Mouse (Mus musculus) embryonic facial prominence, embryonic 15.5 days (tissue): Measurements from ENCODE around the gene Bcas3. TPM values are rescaled to one million over a fixed set of nuclear protein-coding genes. Genes with fewer than 3 reads are reported as not detected.

ENCODE experiments used
- ATAC-seq: fragments of 200-750 bp; cut with Nextera tagmentation; 2 replicates; pipeline ENCODE4 v1.8.0; 2017; ENCODE audit warnings: low read depth, moderate TSS enrichment; ENCODE audit not compliant: insufficient number of reproducible peaks, low FRiP score, low TSS enrichment
- H3K27ac ChIP-seq: fragments of 300-500 bp; sonication (generic); replicated peaks from 2 replicates; pipeline ENCODE4 v1.5.1; 2015; ENCODE audit warnings: mild to moderate bottlenecking, inconsistent platforms
- H3K27me3 ChIP-seq: fragments of 300-500 bp; sonication (generic); 2 replicates; pipeline ENCODE4 v1.6.1; 2015; ENCODE audit warnings: inconsistent platforms
- H3K36me3 ChIP-seq: fragments of 300-500 bp; sonication (generic); 2 replicates; pipeline ENCODE4 v1.6.1; 2015; ENCODE audit warnings: mild to moderate bottlenecking, inconsistent platforms
- H3K4me1 ChIP-seq: fragments of 300-500 bp; sonication (generic); 2 replicates; pipeline ENCODE4 v1.6.1; 2015; ENCODE audit warnings: inconsistent platforms
- H3K4me2 ChIP-seq: fragments of 300-500 bp; sonication (generic); replicated peaks from 2 replicates; pipeline ENCODE4 v1.6.1; 2015; ENCODE audit warnings: mild to moderate bottlenecking, inconsistent platforms
- H3K4me3 ChIP-seq: fragments of 300-500 bp; sonication (generic); replicated peaks from 2 replicates; pipeline ENCODE4 v1.5.1; 2015; ENCODE audit warnings: mild to moderate bottlenecking, inconsistent platforms
- H3K9ac ChIP-seq: fragments of 300-500 bp; sonication (generic); 2 replicates; pipeline ENCODE4 v1.6.1; 2015; ENCODE audit warnings: inconsistent platforms
- H3K9me3 ChIP-seq: fragments of 300-500 bp; sonication (generic); replicated peaks from 2 replicates; pipeline ENCODE4 v1.6.1; 2016; ENCODE audit warnings: inconsistent platforms
- WGBS: fragments of 180-500 bp; shearing (Covaris S2); methylation state at CpG from one replicate; pipeline ENCODE4 v1.1.7; 2015; 5-methylcytosine and 5-hydroxymethylcytosine counted together
- polyA plus RNA-seq: library from polyadenylated mRNA; unstranded; fragments of >200 nt; fragmentation: Nextera tagmentation; extraction: Ambion mirVana; gene quantifications from 2 replicates; pipeline ENCODE4 v1.2.1, GENCODE M21; 2015

The Bcas3 gene
- polyA plus RNA-seq, 1 experiment from 2014 or later, result 32.7 TPM

DNA sequence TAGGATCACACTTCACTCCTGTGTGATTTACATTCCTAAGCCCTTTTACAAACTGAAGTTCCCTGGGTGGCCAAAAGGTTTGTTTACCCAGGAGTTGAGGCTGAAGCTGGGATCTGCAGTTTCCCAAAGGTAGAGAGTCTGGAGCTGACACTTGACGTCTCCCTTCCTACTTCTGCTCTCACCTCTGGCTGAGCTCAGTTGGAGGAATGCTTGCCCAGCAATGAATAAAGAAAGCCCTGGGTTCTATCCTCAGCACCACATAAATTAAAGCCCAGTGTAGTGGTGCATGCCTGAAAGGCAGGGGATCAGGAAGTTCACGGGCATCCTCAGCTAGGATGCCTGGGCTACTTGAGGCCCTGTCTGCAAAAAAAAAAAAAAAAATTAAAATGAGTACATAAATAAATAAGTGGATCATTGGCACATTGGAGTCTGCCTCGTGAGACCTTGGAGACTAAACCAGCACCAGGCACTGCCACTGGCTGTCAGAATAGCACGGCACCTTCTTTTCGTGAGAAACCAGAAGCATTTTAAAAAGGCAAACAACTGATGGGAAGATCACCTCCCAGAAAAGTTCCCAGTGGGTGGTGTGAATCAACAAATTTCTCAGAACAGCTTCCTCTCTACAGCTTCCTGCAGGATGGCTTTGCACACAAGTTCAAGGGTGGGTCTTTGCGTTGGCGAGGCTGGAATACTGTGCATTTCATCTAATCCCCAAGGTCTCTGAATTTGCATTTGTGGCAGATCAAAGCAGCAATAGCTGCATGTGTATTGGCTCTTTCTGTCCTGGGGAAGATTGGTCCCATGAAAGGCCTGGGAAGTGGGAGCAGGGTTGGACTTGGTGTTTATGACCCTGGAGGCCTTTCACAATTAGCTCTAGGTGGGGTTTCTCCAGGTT, 381.6 kb downstream of the Bcas3 start:
- H3K9me3 ChIP-seq, result no peaks in the 10 kb centered on the region
- no peaks in the 10 kb centered on the region for H3K36me3 ChIP-seq
- 69% methylated on average over 7 of the region's 7 CpGs for WGBS
- H3K4me3 ChIP-seq, result no peak overlapping the region
- H3K4me2 ChIP-seq, result no peak overlapping the region
- H3K27ac ChIP-seq, result no peak overlapping the region
- H3K9ac ChIP-seq, result no peak overlapping the region
- no peak for ATAC-seq
- no peaks in the 10 kb centered on the region; the same call in 1 of the 2 replicates for H3K27me3 ChIP-seq
- H3K4me1 ChIP-seq, result peaks cover 11% of the 10 kb centered on the region

DNA sequence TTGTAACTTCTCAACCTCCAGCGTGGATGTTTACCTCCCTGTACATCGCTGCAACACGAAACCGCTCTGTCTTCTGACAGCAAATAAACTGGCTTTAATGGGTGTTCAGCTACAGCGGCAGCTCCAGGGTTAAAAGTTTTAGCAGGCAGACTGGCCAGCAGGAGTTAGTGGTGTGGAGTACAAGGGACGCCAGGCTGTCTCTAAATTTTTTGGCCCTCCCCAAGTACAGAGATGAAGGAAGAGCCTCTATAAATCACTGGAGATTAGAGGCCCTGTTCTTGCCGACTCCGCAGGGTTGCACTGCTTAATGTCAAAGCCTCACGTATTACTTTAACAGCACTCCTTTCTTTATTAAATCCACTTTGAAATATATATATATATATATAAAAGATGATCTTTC, 384.3 kb downstream of the Bcas3 start:
- Histone ChIP-seq H3K4me2 (no peak overlapping the region), H3K4me3 (no peak overlapping the region), H3K9ac (no peak overlapping the region), H3K36me3 (no peaks in the 10 kb centered on the region), H3K4me1 (peaks cover 16% of the 10 kb centered on the region), H3K27me3 (no peaks in the 10 kb centered on the region; the same call in 1 of the 2 replicates), H3K27ac (no peak overlapping the region), H3K9me3 (no peaks in the 10 kb centered on the region)
- WGBS, result 32% methylated on average over 9 of the region's 9 CpGs
- ATAC-seq, result no peak

DNA sequence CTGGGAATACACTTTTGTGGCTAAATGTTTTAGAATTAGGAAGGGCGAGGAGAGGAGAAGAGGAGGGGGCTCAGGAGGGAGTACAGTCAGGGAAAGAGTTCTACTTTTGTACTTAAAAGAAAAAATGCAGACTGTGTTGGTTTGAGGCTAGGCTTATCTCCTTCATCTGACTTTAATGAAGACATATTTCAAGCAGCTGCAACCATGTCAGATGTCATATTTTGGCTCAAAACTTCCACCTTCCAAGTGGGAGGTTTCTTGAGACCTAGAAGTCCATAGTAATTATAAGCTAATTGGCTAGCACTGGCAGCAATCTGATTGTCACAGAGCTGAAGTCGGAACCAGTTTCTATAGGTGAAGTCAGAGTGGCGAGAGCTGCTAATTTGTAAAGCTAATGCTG, 384.9 kb downstream of the Bcas3 start:
- H3K36me3 ChIP-seq, result no peaks in the 10 kb centered on the region
- H3K9me3 ChIP-seq, result no peaks in the 10 kb centered on the region
- no peak for ATAC-seq
- peaks cover 16% of the 10 kb centered on the region for H3K4me1 ChIP-seq
- H3K27me3 ChIP-seq, result no peaks in the 10 kb centered on the region
- H3K9ac ChIP-seq, result no peak overlapping the region
- no peak overlapping the region for H3K4me3 ChIP-seq
- no peak overlapping the region for H3K4me2 ChIP-seq
- WGBS, result 44% methylated on average over 3 of the region's 3 CpGs
- peak overlapping the region; percentile 51; the same call in 1 of the 2 replicates for H3K27ac ChIP-seq

DNA sequence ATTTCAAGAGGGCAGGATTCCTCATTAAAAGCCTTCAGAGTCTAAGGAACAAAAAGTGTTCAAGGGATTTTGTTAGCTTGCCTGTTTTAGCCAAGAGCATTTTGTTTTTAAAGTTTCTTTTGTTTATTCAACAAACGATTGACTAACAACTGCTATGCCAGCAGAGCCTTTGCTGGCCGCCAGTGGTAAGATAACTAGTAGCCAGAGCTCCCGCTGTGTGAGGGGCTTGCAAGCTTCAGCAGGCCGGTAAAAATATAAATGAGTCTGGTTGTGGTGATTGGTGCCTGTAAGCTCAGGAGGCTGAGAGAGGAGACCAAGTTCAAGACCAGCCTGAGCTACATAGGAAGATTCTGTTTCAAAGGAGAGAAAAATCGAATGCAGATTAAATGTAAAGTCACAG, 385.6 kb downstream of the Bcas3 start:
- Histone ChIP-seq H3K27ac (no peak overlapping the region; the same call in 1 of the 2 replicates), H3K9ac (no peak overlapping the region), H3K4me2 (no peak overlapping the region), H3K4me3 (no peak overlapping the region), H3K36me3 (no peaks in the 10 kb centered on the region), H3K9me3 (no peaks in the 10 kb centered on the region), H3K27me3 (no peaks in the 10 kb centered on the region), H3K4me1 (peaks cover 17% of the 10 kb centered on the region)
- no peak for ATAC-seq
- WGBS, result 45% methylated on average over 5 of the region's 5 CpGs

DNA sequence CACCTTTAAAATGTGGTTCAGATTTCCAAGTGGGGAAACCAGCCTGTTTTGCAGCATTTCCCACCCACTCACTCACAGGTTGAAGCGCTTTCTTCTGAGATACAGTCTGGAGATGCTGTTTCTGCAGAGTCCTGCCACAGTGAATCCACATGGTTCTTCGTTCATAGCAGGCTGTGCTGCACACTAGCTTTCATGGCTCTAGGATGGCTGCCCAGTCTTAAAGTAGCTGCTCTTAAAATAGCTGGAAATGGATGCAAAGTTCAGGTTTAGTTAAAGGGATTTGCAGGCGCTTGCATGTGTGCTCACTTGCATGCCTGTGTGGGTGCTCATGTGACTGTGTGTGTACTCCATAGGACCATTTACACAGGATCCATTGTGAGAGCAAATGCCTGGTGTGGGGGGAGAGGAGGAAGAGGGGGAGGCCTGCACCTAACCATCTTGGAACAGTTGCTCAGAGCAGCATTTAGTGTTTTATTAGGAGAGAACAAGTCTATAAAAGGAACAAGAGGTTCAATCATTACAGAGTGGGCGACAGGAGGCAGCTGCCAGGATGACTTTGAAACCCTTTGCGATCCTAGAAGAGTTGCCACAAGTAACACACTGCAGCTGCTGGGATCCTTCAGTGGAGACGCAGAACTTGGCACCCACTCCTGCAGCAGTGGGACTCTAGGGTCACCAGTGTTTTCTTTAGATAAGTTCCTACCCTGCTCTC, 386.5 kb downstream of the Bcas3 start:
- Histone ChIP-seq H3K27ac (peak overlapping the region; percentile 63; the same call in 1 of the 2 replicates), H3K4me1 (peaks cover 21% of the 10 kb centered on the region), H3K9me3 (no peaks in the 10 kb centered on the region), H3K36me3 (no peaks in the 10 kb centered on the region), H3K9ac (no peak overlapping the region), H3K27me3 (no peaks in the 10 kb centered on the region), H3K4me2 (0 out of 2 replicates have a peak overlapping the region, but pooled peaks have one; percentile 1), H3K4me3 (no peak overlapping the region)
- 46% methylated on average over 6 of the region's 6 CpGs for WGBS
- ATAC-seq, result peak; percentile 24; the same call in 1 of the 2 replicates

DNA sequence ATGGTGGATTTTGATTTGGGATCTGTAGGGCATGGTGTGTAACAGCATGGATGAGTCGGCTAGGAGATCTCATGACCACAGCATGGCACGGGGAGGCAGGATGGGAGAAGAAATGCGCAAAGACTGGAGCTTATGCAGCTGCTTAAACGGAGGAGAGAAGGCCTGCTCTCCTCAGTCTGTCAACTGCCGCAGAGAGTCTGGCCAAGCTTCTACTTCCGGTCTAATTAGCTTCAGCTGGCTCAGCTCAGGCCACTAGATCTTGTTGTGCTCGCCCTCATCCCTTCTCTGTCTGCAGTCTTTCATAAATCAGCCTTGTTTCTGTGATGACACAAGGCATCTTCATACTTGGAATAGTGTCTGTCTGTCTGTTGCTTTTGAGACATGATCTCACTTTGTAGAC, 393.4 kb downstream of the Bcas3 start:
- Histone ChIP-seq H3K4me2 (no peak overlapping the region), H3K9ac (no peak overlapping the region), H3K27me3 (no peaks in the 10 kb centered on the region), H3K36me3 (no peaks in the 10 kb centered on the region), H3K27ac (peak overlapping the region; percentile 53; the same call in 1 of the 2 replicates), H3K9me3 (no peaks in the 10 kb centered on the region), H3K4me1 (peaks cover 19% of the 10 kb centered on the region), H3K4me3 (no peak overlapping the region)
- 54% methylated on average over 7 of the region's 7 CpGs for WGBS
- no peak for ATAC-seq

DNA sequence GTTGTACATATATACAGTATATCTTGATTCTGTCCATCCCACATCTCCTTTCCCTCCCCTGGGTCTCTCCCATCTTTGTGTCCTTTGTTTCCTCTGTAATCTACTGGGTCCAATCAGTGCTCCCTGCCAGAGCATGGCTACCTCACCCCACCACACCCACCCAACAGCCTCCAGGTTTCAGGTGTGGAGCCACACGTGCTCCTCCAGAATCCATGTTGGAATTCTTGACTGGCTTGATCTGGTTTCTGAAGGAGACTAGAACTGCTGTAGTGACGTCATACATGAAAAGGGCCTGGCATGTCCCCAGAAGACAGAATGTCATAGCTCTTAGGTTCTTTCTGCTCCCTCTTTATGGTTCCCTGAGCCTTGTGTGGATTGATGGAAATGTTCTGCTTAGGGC, 395.9 kb downstream of the Bcas3 start:
- H3K27ac ChIP-seq, result no peak overlapping the region
- no peak overlapping the region for H3K9ac ChIP-seq
- H3K4me3 ChIP-seq, result no peak overlapping the region
- H3K9me3 ChIP-seq, result no peaks in the 10 kb centered on the region
- no peak for ATAC-seq
- no peaks in the 10 kb centered on the region for H3K27me3 ChIP-seq
- 70% methylated on average over 2 of the region's 2 CpGs for WGBS
- H3K36me3 ChIP-seq, result no peaks in the 10 kb centered on the region
- no peak overlapping the region for H3K4me2 ChIP-seq
- H3K4me1 ChIP-seq, result peaks cover 16% of the 10 kb centered on the region

DNA sequence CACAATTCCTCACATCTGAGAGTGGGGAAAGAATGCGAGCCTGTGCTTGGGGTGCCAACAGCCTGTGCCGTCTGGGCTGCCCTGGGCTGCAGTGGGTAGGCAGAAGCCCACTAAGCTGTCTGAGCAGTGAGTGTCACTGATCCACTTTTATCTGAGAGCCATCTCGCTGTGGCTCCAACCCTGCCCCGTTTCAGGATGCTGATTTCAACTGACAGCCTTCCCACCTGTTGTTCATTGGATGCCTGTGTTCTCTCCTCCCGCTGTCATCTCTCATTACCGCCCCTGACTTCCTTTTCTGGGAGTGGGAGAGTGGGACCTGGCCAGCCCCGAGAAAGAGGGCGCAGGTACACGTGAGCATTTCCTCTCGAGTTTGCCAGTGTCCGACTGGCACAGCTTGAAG, 398.2 kb downstream of the Bcas3 start:
- Histone ChIP-seq H3K27me3 (no peaks in the 10 kb centered on the region), H3K4me1 (peaks cover 14% of the 10 kb centered on the region), H3K9me3 (no peaks in the 10 kb centered on the region), H3K9ac (no peak overlapping the region), H3K4me3 (no peak overlapping the region), H3K4me2 (no peak overlapping the region), H3K27ac (no peak overlapping the region), H3K36me3 (no peaks in the 10 kb centered on the region)
- WGBS, result 30% methylated on average over 11 of the region's 11 CpGs
- no peak for ATAC-seq

DNA sequence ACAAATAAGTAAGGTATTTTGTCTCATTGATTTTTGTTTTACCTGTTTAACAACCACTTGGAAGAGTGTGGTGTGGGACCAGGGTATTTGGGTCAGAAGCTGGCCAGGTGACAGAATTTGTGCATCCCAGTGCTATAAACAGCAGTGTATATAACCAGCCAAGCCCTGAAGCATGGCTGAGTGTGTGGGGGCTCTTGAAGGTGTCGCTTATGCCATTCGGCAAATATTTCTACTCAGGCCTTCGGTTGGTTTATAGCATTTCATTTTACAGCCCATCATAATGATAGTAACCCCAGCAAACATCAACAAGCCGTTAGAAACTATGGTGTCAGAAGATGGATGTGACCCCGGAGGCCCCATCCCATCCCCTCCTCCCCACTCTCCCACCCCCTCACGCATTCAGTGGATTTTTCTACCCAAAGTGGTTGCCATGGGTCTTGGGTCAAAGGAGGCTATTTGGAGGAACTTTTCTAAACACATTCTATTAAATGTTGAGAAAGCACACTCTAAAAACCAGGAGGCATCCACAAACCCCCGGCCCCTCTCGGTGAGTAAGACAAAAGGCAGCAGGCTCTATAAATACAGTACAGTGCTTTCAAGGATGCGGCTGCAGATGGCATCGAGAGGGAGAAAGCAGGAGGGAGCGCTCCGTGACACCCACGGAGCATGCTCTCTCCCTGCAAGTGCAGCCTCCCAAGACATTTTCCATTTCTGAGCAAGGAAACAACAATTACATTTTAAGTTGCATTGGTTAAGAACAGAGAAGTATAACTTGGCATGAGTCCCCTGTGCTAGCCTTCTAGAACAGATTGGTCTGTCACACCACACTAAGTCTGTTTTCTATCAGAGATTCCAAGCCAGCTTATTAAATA, 401.9 kb downstream of the Bcas3 start:
- peaks cover 18% of the 10 kb centered on the region for H3K4me1 ChIP-seq
- H3K4me3 ChIP-seq, result no peak overlapping the region
- H3K9ac ChIP-seq, result no peak overlapping the region
- H3K4me2 ChIP-seq, result no peak overlapping the region
- no peaks in the 10 kb centered on the region for H3K36me3 ChIP-seq
- no peak overlapping the region for H3K27ac ChIP-seq
- H3K27me3 ChIP-seq, result no peaks in the 10 kb centered on the region
- 66% methylated on average over 13 of the region's 13 CpGs for WGBS
- no peak for ATAC-seq
- H3K9me3 ChIP-seq, result no peaks in the 10 kb centered on the region

DNA sequence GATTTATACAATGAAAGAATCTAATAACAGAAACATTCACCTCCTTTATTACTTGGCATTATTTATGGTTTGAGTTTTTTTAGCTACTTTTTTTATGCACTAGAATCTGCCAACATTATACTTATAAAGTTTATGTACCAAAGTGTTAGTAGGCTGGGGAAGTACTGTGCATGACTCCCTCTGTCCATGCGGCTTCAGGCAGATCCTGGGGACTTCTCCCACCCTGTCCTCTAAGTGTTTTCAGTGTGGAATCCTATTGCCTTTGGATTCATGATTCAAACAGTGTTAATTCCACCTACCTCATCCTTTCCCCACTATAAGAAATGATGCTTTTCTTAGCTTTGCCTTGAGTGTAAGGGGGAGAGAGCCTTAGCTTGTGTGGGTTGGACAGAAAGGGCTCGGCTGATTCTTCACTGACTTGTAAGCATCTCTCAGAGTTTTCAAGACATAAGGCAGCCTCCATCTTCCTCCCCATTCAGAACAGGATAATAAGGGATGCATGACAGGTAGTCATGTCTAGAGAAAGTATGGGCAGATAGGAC, 402.6 kb downstream of the Bcas3 start:
- 79% methylated on average over 2 of the region's 2 CpGs for WGBS
- H3K36me3 ChIP-seq, result no peaks in the 10 kb centered on the region
- H3K4me1 ChIP-seq, result peaks cover 24% of the 10 kb centered on the region
- H3K27ac ChIP-seq, result peak overlapping the region; percentile 18; the same call in 1 of the 2 replicates
- H3K4me3 ChIP-seq, result no peak overlapping the region
- ATAC-seq, result no peak
- H3K4me2 ChIP-seq, result no peak overlapping the region
- H3K27me3 ChIP-seq, result no peaks in the 10 kb centered on the region
- H3K9me3 ChIP-seq, result no peaks in the 10 kb centered on the region
- H3K9ac ChIP-seq, result no peak overlapping the region
